Mouse (Mus musculus) neural tube, embryonic 12.5 days (tissue): ENCODE results near the gene Nat8f5. TPM values are rescaled to one million over a fixed set of nuclear protein-coding genes. Genes with fewer than 3 reads are reported as not detected.
A peak's percentile ranks its signal among the peaks of the same experiment; 100 is the strongest.
"Not testable (repeated sequence)": the region's sequence is repeated elsewhere in the genome, so short reads cannot be mapped to it uniquely, and the experiment has no call there.

Experiments used
- ATAC-seq: fragments of 200-750 bp; cut with Nextera tagmentation; 2 replicates; pipeline ENCODE4 v1.8.0; 2017; ENCODE audit warnings: low read depth, mild to moderate bottlenecking, moderate TSS enrichment, moderate library complexity; ENCODE audit not compliant: low FRiP score
- H3K27ac ChIP-seq: fragments of 300-500 bp; sonication (generic); 2 replicates; pipeline ENCODE4 v1.5.1; 2016
- H3K27me3 ChIP-seq: fragments of 300-500 bp; sonication (generic); replicated peaks from 2 replicates; pipeline ENCODE4 v1.6.1; 2016; ENCODE audit warnings: mild to moderate bottlenecking
- H3K36me3 ChIP-seq: fragments of 300-500 bp; sonication (generic); 2 replicates; pipeline ENCODE4 v1.6.1; 2016; ENCODE audit warnings: mild to moderate bottlenecking
- H3K4me1 ChIP-seq: fragments of 300-500 bp; sonication (generic); 2 replicates; pipeline ENCODE4 v1.6.1; 2016
- H3K4me2 ChIP-seq: fragments of 300-500 bp; sonication (generic); replicated peaks from 2 replicates; pipeline ENCODE4 v1.6.1; 2016; ENCODE audit warnings: mild to moderate bottlenecking
- H3K4me3 ChIP-seq: fragments of 300-500 bp; sonication (generic); 2 replicates; pipeline ENCODE4 v1.5.1; 2016
- H3K9ac ChIP-seq: fragments of 300-500 bp; sonication (generic); 2 replicates; pipeline ENCODE4 v1.6.1; 2016; ENCODE audit warnings: mild to moderate bottlenecking
- H3K9me3 ChIP-seq: fragments of 300-500 bp; sonication (generic); 2 replicates; pipeline ENCODE4 v1.6.1; 2016; ENCODE audit warnings: mild to moderate bottlenecking
- WGBS: fragments of 180-500 bp; shearing (Covaris S2); methylation state at CpG from one replicate; pipeline ENCODE4 v1.1.7; 2016; 5-methylcytosine and 5-hydroxymethylcytosine counted together
- polyA plus RNA-seq: library from polyadenylated mRNA; unstranded; fragments of >200 nt; fragmentation: Nextera tagmentation; extraction: Ambion mirVana; gene quantifications from 2 replicates; pipeline ENCODE4 v1.2.1, GENCODE M21; 2016

The Nat8f5 gene
- polyA plus RNA-seq, 1 experiment from 2014 or later = not detected

DNA sequence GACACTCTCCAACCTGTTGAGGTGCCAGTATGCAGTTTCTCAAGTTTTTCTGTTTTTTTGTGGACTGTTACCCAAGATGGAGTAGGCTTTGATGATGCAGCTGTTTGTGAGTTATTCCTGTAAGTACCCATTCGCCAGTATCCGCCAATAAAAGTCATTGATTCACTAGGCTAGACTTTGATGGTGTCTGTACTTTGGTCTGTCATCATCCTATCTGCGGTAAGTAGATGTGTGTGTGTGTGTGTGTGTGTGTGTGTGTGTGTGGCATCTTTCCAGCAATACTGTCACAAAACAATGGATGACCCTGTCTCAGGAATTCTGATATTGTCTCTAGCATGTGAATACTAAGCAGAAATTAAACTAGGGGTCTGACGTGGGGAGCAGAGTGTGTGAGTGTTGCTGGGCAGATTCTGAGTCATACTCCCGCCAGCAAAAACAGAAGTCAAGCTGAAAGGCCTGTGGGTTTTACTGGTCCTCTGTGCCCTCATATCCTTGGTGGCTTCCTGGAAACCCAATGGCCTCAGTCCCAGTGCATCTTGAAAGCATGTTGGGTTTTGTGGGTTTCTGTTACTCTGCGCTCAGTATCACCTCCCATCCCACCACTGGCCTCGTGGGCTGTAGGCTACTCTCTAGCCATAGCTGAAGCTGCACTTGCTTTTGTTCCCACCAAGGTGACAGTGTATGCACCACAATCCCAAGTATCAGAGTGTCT, 30.4 kb upstream of the Nat8f5 start:
- 92% methylated on average over 7 of the region's 7 CpGs for WGBS
- no peak overlapping the region for H3K4me3 ChIP-seq
- H3K27me3 ChIP-seq = no peaks in the 10 kb centered on the region
- H3K36me3 ChIP-seq = no peaks in the 10 kb centered on the region
- no peaks in the 10 kb centered on the region for H3K9me3 ChIP-seq
- H3K4me1 ChIP-seq = 0 out of 2 replicates have a peak, but pooled peaks cover 3% of the 10 kb centered on the region
- no peak overlapping the region for H3K4me2 ChIP-seq
- H3K9ac ChIP-seq = no peak overlapping the region
- no peak overlapping the region for H3K27ac ChIP-seq
- ATAC-seq = no peak

DNA sequence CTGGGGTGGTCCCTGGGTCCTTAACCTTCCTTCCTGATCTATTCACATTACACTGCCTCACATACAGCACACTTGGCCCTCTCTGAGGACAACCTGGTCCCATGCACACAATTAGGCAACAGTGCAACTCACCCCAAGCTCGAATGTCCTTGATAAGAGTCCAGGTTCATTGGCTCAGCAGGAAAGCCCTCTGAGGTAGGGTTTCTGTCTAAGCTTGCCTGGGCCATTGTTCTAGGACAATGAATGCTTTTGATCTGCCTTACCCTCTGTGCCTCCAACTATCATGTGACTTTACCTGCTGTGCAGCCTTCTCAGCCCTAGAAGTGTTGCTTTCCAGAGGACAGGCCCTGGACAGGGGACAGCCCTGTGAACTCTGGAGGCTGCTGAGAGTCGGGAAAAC, 28.5 kb upstream of the Nat8f5 start:
- Histone ChIP-seq H3K4me1 (0 out of 2 replicates have a peak, but pooled peaks cover 3% of the 10 kb centered on the region), H3K4me3 (no peak overlapping the region), H3K4me2 (no peak overlapping the region), H3K9me3 (no peaks in the 10 kb centered on the region), H3K27me3 (no peaks in the 10 kb centered on the region), H3K36me3 (no peaks in the 10 kb centered on the region), H3K9ac (no peak overlapping the region), H3K27ac (no peak overlapping the region)
- ATAC-seq = no peak
- 19% methylated on average over 2 of the region's 2 CpGs for whole genome bisulfite sequencing

GRCm38 (mm10) chr6:85848140-85848539, 27.4 kb upstream of the Nat8f5 start:
- no peak overlapping the region for H3K4me3 ChIP-seq
- no peaks in the 10 kb centered on the region for H3K27me3 ChIP-seq
- H3K9me3 ChIP-seq = no peaks in the 10 kb centered on the region
- no peak overlapping the region for H3K4me2 ChIP-seq
- no peak overlapping the region for H3K27ac ChIP-seq
- 0 out of 2 replicates have a peak, but pooled peaks cover 3% of the 10 kb centered on the region for H3K4me1 ChIP-seq
- ATAC-seq = no peak
- H3K36me3 ChIP-seq = no peaks in the 10 kb centered on the region
- no peak overlapping the region for H3K9ac ChIP-seq
- 91% methylated on average over 4 of the region's 4 CpGs for WGBS

DNA sequence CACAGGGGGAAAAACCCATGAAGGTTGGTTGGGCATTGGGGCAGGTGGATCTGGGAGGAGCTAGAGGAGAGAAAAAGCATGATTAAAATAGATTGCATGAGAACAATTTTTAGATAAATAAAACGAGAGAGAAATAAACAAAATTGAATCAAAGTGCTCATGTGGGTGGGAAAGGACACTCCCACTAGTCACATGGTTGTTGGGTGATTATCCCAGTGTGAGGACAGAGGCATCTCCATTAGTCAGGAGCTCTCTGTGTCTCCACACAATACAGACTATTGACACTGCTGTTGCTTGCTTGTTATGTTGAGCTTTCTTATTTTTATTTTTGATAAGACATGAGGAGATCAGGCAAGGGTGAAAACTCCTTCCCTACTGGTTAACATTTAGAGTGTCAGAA, 26.1 kb upstream of the Nat8f5 start:
- no peaks in the 10 kb centered on the region for H3K36me3 ChIP-seq
- 61% methylated on average over 1 of the region's 1 CpGs for WGBS
- no peaks in the 10 kb centered on the region for H3K9me3 ChIP-seq
- no peak for ATAC-seq
- H3K27me3 ChIP-seq = no peaks in the 10 kb centered on the region
- no peak overlapping the region for H3K9ac ChIP-seq
- H3K4me1 ChIP-seq = 0 out of 2 replicates have a peak, but pooled peaks cover 3% of the 10 kb centered on the region
- H3K4me3 ChIP-seq = no peak overlapping the region
- H3K27ac ChIP-seq = no peak overlapping the region
- no peak overlapping the region for H3K4me2 ChIP-seq

DNA sequence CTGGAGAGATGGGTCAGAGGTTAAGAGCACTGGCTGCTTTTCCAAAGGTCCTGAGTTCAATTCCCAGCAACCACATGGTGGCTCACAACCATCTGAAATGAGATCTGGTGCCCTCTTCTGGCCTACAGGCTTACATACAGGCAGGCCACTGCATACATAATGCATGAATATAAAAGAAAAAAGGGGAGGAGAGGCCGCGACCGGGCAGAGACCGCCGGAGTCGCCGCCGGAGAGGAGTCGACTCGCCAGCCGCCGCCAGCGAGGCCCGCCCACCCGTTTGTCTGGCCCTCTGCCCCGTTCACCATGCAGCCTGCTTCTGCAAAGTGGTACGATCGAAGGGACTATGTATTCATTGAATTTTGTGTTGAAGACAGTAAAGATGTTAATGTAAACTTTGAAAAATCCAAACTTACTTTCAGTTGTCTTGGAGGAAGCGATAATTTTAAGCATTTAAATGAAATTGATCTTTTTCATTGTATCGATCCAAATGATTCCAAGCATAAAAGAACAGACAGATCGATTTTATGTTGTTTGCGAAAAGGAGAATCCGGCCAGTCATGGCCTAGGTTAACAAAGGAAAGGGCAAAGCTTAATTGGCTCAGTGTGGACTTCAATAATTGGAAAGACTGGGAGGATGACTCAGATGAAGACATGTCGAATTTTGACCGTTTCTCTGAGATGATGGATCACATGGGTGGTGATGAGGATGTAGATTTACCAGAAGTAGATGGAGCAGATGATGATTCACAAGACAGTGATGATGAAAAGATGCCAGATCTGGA, 23.1 kb upstream of the Nat8f5 start:
- not testable (repeated sequence) for H3K27me3 ChIP-seq, H3K9me3 ChIP-seq, H3K27ac ChIP-seq, H3K4me1 ChIP-seq, H3K9ac ChIP-seq, ATAC-seq, H3K4me3 ChIP-seq, H3K36me3 ChIP-seq, H3K4me2 ChIP-seq
- 68% methylated on average over 25 of the region's 25 CpGs for WGBS

GRCm38 (mm10) chr6:85839982-85840381, 19.2 kb upstream of the Nat8f5 start:
- H3K27me3 ChIP-seq = no peaks in the 10 kb centered on the region
- no peaks in the 10 kb centered on the region for H3K9me3 ChIP-seq
- WGBS = 53% methylated on average over 4 of the region's 4 CpGs
- H3K36me3 ChIP-seq = no peaks in the 10 kb centered on the region
- no peak overlapping the region for H3K4me3 ChIP-seq
- no peak overlapping the region for H3K9ac ChIP-seq
- H3K4me2 ChIP-seq = no peak overlapping the region
- no peak overlapping the region for H3K27ac ChIP-seq
- no peak for ATAC-seq
- no peaks in the 10 kb centered on the region for H3K4me1 ChIP-seq

GRCm38 (mm10) chr6:85838674-85839073, 17.9 kb upstream of the Nat8f5 start:
- no peaks in the 10 kb centered on the region for H3K27me3 ChIP-seq
- no peak overlapping the region for H3K9ac ChIP-seq
- no peaks in the 10 kb centered on the region for H3K36me3 ChIP-seq
- H3K4me2 ChIP-seq = no peak overlapping the region
- ATAC-seq = no peak
- no peaks in the 10 kb centered on the region for H3K9me3 ChIP-seq
- H3K27ac ChIP-seq = no peak overlapping the region
- no peak overlapping the region for H3K4me3 ChIP-seq
- 71% methylated on average over 8 of the region's 8 CpGs for WGBS
- H3K4me1 ChIP-seq = no peaks in the 10 kb centered on the region

- H3K4me1 ChIP-seq, H3K27ac ChIP-seq, H3K4me3 ChIP-seq, H3K36me3 ChIP-seq, H3K27me3 ChIP-seq, H3K9ac ChIP-seq, H3K9me3 ChIP-seq, ATAC-seq: not testable (repeated sequence)
- WGBS = 34% methylated on average over 12 of the region's 12 CpGs
- 0 out of 2 replicates have a peak overlapping the region, but pooled peaks have one; percentile 12 for H3K4me2 ChIP-seq
Measured at GRCm38 (mm10) chr6:85837307-85837706, 16.5 kb upstream of the Nat8f5 start.

- H3K27ac ChIP-seq, H3K36me3 ChIP-seq, H3K9ac ChIP-seq, H3K4me2 ChIP-seq, H3K27me3 ChIP-seq, H3K4me3 ChIP-seq, ATAC-seq, H3K4me1 ChIP-seq, H3K9me3 ChIP-seq: not testable (repeated sequence)
- 30% methylated on average over 9 of the region's 9 CpGs for WGBS
Measured at GRCm38 (mm10) chr6:85836827-85837226, 16.1 kb upstream of the Nat8f5 start.

GRCm38 (mm10) chr6:85836098-85836497, 15.3 kb upstream of the Nat8f5 start:
- not testable (repeated sequence) for H3K4me1 ChIP-seq, H3K9ac ChIP-seq, H3K9me3 ChIP-seq, H3K4me2 ChIP-seq, H3K27ac ChIP-seq, H3K27me3 ChIP-seq, ATAC-seq, H3K4me3 ChIP-seq, H3K36me3 ChIP-seq
- WGBS = 83% methylated on average over 5 of the region's 5 CpGs

- WGBS = 80% methylated on average over 1 of the region's 2 CpGs
- H3K4me3 ChIP-seq, H3K4me2 ChIP-seq, ATAC-seq, H3K27me3 ChIP-seq, H3K4me1 ChIP-seq, H3K27ac ChIP-seq, H3K9ac ChIP-seq, H3K36me3 ChIP-seq, H3K9me3 ChIP-seq: not testable (repeated sequence)
Measured at GRCm38 (mm10) chr6:85835104-85835503, 14.3 kb upstream of the Nat8f5 start.

GRCm38 (mm10) chr6:85834504-85835100, 13.8 kb upstream of the Nat8f5 start:
- H3K4me3 ChIP-seq, ATAC-seq, H3K4me1 ChIP-seq, H3K27ac ChIP-seq, H3K27me3 ChIP-seq, H3K9ac ChIP-seq, H3K36me3 ChIP-seq, H3K9me3 ChIP-seq, H3K4me2 ChIP-seq: not testable (repeated sequence)
